Mouse (Mus musculus) lung, postnatal 0 days (tissue): ENCODE data around the gene Hist1h2ag.

Source experiments
- CTCF ChIP-seq: IDR thresholded peaks from 2 replicates; pipeline ENCODE4 v1.5.1; 2016; ENCODE audit warnings: antibody characterized with exemption, mild to moderate bottlenecking
- EP300 ChIP-seq: IDR thresholded peaks from 2 replicates; pipeline ENCODE4 v1.6.1; 2016; ENCODE audit warnings: antibody characterized with exemption, mild to moderate bottlenecking, control low read depth

DNA sequence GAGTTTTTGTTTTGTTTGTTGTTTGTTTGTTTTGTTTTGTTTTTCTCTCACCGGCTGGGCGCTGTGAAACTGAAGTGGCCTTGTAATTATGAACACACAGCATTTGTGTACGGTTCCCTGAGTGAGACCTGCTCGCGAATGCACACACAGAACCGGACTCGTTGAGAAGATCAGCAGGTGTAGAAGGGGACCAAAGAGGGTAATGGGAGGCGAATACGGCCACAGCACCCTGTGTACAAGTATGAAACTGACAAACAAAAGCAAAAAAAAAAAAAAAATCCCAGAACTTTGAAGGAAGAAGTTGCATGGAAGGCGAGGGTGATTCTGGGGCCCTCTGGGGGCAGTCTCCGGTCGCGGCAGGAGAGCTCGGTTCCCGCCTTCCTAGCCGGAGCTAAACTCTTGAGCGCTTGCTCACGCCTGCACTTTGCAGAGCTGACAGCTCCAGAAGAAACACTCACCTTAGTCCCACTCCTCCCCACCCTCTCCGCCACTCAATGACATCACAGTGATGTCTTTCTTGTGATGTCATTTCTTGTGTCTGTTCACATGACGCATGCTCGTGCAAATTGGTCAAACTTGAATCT is 47.3 kb downstream of the Hist1h2ag start:
- peak; percentile 33 for TF ChIP-seq CTCF
- no peak for TF ChIP-seq EP300
